Mouse (Mus musculus) megakaryocyte, adult 5-6 weeks (primary cell): ENCODE results near the gene Lamtor3. TPM values are rescaled to one million over a fixed set of nuclear protein-coding genes. Genes with fewer than 3 reads are reported as not detected.
A peak's percentile ranks its signal among the peaks of the same experiment; 100 is the strongest.
"Not testable (repeated sequence)": the region's sequence is repeated elsewhere in the genome, so short reads cannot be mapped to it uniquely, and the experiment has no call there.

Experiments
- ATAC-seq: 2 replicates; pipeline ENCODE4 v1.8.0; 2016; ENCODE audit warnings: mild to moderate bottlenecking, inconsistent platforms; ENCODE audit not compliant: poor library complexity, severe bottlenecking
- total RNA-seq, 2 experiments: library from RNA; stranded (forward) in 1 of 2; stranded (reverse) in 1 of 2; fragments of 153-499, 151-499 nt in 1 of 2; fragments of 221-1000, 200-1000 nt in 1 of 2; gene quantifications; 2 replicates each; pipeline versions ENCODE4 v1.2.3 to v1.2.4; 2015 to 2017

The Lamtor3 gene
- total RNA-seq, 2 experiments from 2014 or later, result 112 to 129 TPM

DNA sequence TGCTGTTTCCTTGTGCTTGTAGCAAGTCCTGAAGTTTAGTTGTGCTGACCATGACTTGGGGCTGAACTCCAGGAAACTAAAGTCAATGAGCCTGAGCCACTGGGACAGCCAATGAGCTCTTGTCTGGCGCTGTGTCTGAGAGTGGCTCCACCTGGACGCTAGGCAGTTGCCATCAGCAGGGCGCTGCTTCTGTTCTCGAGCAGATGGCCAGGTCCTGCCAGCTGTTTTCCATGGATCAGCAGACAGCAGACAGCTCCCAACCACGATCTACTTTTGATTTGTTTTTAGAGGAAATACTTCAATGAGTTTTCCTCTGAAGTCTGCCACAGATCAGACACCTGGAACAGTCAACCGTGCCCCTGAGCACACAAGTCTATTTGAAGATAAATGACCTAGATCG lies 14.4 kb downstream of the Lamtor3 start:
- ATAC-seq, result no peak

DNA sequence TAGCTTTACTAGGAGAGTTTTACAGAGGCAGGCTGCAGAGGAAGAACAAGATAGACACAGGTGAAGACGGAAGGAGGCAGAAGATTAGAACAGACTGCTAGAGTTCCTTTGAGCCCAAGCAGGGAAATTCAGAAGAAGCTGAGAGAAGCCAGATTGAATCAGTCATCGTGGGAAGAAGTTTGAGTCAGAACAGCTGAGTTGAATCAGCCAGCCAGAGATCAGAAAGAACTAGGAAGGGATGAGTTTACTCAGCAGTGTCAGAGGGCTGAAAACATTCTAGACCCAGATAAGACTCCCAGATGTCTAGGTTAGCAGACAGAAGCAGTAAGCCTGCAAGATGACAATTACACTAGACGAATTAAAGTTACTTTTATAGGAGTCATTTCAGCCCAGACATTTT lies 15.7 kb downstream of the Lamtor3 start:
- ATAC-seq, result no peak

DNA sequence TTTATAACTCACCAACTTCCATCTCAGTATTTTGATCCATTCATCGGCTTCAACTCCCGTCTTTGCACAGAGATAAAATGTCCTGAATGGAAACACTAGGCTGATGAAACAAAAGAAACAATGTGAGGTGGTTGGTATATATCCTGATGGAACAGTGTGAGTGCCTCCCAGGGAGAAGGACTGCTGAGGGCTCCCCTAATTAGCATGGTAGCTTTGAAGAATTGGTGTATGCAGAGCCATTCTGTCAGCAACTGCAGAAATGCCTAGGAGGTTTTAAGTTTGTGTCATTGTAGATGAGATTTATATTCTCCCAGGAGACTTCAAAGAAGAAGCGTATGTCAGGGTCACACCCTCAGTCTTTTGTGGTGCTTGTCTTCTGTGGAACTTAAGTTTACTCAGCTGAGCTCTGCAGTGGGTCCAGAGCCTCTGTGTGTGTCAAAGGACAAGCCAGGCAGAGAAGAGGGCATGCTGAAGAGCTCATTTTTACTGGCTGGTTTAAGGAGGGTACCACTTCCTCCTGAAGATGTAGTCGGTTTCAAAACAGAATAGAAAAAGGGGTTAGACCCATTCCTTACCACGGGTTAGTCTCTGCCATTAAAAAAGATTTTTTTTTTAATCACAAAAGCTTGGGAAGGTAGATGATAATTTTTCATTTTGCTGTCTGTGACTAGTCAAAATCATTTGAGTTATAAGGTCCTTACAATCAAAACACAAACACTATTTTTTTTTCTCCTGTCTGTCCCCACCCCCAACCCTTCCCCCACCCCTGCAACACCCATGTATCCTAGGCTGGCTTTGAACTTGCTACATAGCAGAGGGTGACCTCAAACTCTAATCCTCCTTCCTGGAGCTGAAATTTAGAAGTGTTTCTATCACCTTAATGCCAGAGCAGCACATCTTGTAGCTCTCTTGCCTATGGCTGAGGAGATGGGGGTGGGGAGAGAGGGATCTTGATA lies 17.5 kb downstream of the Lamtor3 start:
- ATAC-seq, result no peak

DNA sequence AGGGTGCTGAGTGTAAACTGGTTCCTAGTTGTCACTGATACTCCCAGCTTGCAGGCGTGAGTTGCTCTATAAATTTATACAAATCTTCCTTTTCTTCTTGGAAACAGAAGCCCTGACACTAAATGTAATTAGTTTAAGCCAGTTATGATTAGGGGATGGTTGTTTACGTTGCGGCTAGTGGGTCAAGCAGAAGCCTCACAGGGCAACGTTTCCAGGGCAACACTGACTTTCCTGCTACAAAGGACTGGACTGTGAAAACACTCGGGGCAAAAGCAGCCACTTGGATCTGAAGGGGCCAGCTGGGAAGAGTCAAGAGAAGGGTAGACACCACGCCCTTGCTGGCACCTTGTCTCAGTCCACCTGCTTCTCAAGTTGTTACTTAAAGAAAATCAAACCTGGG lies 18.2 kb downstream of the Lamtor3 start:
- no peak for ATAC-seq

DNA sequence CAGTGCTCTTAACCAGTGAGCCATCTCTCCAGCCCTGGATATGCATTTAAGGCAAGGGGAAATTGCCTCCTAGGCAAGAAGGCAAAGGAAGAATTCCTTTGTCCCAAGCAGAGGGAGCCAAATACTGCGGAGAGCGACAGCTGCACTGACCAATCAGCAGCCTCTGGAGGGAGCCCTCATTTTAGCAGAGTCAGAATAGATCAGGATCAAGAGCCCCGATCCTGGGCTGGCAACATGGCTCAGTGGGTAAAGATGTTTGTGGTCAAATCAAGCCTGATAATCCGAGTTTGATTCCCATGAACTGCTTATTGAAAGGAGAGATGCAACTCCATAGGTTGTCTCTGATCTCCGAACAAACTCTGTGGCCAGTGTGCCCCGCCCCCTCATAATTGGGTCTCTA lies 20.3 kb downstream of the Lamtor3 start:
- ATAC-seq, result 0 out of 2 replicates have a peak, but pooled peaks have one; percentile 37

DNA sequence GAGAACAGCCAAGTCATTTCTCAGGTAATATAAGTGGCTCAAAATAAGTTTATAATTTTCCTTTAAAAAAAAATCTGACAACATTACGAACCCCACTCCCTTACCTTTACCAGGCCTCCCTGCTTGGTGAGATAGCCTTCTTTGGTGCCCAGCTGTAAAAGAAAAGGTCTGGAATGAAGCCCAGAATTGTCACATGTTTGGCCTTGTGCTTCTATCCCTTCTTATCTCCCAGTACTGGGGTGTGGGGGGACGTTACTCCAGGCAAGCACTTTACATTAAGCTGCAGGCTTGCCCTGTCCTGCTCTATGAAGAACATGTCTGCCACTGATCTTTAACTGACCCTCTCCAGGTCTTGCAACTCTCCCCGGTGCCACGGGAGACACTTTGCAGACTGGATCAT lies 22.5 kb downstream of the Lamtor3 start:
- ATAC-seq, result peak; percentile 45

DNA sequence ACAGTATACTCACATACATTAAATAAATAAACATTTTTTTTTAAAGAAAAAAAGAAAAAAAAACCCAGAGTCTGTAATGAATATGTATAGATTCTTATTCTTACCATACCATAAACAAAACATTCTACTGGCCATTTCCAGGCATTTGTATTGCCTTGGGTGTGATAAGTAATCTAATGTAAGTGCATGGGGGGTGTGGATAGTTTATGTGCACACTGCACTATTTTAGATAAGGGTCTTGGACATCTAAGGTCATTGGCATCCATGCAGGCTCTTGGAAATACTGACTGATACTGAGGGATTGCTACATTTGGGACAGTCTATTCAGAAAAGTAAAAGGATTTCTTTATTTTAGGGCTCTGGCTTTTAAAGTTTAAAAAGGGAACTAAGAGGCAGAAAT lies 23.2 kb downstream of the Lamtor3 start:
- no peak for ATAC-seq

DNA sequence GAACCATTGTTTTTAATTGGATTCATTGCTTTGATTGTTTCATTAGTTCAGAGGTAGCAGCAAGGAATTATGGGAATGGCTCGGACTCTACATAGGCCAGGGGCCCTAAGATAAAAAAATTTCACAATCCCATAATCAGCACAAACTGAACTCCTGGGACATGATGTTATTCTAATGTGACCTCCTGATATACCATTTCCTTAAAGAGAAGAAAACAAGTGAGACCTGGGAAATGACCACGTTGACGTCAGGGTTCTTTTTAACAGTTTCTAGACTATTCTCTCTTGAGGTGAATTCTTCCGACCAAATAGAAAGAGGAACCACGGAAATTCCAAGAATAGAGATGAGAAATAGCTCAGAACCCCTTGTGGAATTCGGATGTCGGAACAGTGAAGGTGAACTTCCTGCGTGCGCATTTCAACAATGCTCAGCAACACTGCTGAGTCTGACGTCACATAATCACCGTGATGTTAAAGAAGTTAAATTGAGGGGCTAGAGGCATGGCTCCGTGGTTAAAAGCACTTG lies 23.9 kb downstream of the Lamtor3 start:
- ATAC-seq, result no peak

DNA sequence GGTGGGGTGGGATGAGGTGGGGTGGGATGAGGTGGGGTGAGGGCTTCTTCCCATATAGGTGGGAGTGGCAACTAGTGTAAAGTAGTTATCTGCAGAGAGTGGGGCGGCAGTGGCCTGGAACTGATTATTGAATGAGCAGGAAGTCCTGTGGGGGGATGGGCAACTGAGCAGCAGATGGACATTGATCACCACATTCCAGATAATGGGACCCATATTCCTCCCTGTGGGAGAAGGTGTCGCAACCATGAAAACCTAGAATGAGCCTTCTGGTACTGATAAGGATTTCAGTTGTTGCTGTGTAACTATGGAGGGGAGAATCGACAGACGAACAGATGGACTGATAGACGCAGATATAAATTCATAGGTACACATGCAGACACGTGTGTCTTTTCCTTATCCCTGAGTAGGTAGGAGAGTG lies 25.4 kb downstream of the Lamtor3 start:
- ATAC-seq, result no peak

DNA sequence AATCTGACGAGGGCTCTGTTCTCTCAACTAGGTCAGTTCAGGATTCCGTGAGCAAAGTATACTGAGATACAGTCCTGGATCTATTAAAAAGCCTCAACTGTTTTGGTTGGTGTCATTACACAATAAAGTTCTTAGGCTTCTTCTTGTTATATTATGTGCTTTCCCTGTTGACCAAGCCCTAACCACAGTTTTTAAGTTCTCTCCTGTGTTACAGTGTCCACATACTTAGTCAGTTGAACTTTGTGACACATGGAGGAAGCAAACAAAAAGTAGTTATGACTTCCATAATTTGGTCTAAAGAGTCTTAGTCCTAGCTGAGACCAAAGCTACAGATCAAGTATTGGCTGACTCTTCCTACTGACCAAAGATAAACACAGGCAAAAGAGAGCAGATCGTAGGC lies 28.5 kb downstream of the Lamtor3 start:
- ATAC-seq, result peak; percentile 53

DNA sequence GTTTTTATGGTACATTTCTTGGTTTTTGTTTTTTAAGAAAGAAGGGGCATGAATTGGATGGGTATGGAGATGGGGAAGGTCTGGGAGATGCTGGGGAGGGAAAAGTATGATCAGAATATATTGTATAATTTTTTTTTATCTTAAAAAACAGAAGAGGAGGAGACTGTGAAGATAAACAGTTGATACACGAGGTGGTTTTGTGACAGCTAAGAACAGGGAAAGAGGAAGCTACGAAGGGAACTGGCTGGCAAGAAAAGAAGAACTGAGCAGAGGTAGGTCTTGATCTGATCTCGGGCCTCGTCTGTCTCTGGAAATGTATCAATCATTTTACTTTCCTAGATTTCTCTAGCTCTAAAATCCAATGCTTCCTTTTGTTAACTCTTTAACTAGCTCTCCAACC lies 29.2 kb downstream of the Lamtor3 start:
- ATAC-seq, result peak; percentile 55

DNA sequence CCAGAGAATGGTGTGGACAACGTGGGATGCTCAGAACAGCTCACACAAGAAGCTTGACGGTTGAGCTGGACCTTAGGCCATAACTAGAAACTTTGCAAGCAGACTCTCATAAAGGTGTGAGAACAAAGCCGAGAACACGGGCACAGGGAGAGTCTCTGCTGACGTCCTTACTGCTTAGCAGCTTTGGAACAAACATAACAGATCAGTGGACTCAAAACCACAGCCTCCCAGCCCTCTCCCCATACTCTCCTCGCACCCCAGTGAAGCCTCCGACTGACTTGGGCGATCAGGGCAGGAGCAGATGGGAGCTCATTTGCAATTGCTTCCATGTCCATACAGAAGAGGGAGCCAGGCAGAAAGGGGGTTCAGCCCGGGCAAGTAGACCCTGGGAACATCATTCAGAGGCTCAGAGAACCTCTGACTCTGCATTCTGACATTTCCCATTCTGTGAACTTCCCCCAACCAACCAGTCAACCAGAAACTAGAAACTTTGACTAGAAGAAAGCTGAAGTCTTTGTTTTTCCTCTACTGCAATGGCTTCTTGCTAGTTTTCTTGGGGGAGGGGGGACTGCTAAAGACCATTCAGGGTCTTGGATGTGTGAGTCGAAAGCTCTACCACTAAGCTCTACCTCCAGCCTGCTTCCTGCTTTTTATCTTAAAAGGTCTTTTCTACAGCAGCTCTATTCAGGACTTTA lies 32.0 kb downstream of the Lamtor3 start:
- ATAC-seq, result no peak

DNA sequence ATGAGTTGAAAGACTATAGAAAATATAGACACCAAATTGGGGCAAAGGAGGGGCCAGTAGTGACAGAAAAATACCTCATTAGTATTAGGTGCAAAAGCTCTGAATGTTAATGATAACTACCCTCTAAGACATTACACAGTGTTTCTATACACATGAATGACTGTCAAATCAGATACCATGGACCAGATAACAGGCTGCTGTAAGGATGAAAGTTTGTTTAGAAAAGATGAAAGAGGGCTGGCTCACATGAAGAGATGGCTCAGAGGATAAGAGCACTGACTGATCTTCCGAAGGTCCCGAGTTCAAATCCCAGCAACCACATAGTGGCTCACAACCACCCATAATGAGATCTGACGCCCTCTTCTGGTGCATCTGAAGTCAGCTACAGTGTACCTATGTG lies 33.0 kb downstream of the Lamtor3 start:
- not testable (repeated sequence) for ATAC-seq

DNA sequence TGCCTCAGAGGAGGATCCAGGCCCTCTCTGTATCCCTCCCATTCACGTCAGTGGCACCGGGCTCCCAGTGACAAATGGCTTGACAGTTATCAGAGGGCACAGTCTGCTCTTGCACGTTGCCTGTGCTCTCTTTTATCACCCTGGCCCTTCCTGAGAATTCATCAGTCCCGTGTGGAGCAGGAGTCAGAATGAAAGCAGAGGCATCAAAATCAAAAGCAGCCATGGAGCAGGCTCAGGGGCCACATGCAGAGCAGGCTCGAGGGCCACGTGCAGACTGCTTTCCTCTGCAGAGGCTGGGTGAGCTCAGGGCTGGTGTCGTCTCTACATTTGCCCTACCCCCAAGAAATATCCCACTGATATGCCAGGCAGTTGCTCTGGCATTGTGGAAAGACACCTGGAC lies 33.5 kb downstream of the Lamtor3 start:
- ATAC-seq, result no peak

DNA sequence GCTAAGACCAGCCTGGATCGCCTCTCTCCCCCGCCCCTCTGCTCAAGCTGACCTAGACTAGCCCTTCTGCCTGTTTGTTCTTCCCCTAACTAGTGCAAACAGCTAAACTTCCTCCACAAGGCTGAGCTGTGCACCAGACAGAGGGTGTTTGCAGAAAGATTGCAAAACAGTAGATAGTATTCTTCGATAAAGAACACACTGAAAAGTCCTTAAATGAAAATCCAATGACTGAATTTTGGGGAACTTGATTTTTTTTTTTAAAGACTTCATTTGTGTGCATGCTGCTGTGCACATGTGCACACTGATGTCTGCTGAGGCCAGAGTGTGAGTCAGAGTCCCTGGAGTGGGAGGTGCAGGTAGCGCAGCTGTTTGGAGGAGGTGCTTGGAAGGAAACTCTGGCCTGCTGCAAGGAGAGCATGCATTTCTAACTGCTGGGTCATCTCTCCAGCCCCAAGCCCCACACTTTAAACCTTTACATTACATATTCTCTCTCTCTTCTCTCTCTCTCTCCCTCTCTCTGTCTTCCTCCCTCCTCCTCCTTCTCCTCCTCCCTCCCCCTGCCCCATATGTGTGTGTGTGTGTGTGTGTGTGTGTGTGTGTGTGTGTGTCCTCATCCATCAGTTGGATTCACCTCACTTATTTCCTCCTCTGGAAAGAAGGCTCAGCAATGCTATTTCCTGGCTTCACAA lies 34.1 kb downstream of the Lamtor3 start:
- ATAC-seq, result peak; percentile 57

DNA sequence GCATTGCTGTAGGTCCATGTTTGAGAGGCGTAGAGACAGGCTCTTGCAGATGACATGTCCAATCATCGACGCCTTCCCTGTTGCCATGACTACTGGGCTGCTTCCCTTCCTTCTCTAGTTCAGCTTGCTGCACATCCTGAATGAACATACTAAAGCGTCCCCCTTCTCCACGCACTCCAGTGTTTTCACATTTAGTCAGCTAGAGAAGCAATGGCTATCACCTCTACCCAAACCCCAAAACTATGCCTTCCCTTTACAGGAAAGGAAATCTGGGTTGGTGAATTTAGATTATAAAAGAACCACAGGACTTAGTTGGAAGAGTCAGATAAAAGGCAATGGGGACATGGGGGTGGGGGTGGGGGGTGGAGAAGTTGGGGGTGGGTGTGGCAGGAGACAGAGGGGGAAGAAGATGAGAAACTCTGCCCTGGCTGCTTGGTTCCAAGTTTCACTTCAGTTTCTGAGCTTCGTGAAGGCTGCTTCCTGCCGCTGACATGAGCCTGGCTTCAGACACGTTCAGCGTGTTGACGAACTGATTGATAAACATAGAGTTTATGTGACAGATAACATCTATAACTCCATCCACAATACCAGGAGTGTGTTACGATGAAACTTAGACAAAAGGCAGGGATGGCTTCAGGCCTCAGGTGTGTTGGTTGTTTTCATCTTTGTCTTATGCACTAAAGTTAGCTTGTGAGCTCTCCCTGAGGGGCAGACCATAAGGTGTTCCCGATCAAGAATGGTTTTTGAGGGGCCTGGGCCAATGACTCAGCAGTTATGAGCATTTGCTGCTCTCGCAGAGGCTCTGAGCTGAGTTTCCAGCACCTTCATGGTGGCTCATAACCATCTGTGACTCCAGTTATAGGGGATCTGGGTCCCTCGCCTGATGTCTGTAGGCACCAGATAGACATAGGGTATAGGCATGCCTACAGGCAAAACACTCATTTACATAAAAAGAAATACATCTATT lies 34.9 kb downstream of the Lamtor3 start:
- ATAC-seq, result peak; percentile 35

DNA sequence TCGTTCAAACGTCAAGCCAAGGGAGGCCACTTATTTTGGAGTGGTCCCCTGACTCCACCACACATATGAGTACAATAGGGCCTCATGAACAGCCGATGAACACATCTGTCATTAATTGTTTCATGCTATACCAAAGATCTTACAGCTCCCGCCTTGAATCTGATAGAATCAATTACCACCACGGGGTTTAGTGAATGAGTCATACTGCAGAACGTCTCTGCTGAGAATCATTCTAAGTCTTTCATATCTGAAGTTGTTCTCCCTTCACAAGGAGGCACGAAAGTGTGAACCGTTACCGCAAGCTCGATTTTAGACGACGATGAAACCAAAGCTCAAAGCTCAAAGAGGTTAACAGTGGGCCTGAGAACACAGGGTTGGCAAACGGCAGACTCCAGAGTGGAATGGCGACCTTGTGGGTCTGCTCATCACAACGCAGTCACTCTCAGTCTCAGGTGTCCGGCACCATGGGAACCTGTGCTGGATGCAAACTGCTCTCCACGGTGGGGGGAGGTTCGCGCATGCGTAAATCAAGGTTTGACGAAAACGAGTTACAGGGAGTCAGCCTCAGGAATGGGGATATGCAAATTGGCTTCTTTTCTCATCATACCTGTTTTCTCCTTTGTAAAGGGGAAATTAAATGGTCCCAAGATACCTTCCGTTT lies 36.1 kb downstream of the Lamtor3 start:
- no peak for ATAC-seq

DNA sequence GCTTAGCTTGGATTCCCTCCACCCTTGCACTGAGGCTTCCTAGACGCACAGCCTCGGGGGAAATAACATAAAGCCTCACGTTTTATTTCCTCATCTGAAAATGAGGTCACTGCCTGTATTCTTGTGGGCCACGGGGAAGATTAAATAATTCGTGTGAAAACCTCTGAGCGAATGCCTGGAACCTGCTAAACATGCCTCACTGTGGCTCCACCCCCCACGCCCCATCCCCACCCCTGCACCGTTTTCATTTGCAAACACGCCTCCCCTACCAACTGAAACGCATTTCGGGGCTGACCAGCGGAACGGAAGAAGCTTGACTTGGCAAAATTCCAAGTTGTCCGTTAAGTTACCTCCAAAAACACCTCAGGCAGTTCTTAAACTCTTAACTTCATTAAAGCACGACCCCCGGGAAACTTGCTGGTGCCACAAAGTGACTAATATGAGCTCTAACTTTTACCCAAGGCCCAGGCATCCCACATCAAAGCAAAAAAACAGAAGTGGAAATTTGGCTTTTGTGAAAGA lies 37.3 kb downstream of the Lamtor3 start:
- 0 out of 2 replicates have a peak, but pooled peaks have one; percentile 9 for ATAC-seq

DNA sequence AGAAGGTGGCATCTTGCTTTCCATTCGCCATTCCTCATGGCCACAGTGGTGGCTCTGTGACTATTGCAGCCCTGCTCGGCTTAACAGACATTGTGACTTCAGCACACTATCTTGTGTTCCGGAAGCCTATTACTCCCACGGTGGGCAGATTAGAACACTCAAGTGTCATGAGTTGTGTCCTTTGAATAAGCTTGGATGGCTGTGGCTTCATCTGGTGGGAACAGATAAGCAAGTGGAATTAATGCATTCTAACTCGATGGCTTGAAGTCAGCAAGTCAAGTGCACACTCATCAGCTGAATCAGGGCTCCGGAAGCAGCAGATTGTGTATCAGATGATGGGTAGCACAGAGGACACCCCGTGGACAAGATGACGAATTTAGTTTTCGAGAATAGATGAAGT lies 39.6 kb downstream of the Lamtor3 start:
- peak; percentile 26 for ATAC-seq
